Mouse (Mus musculus) spleen, adult 2 months (tissue): ENCODE results near the gene Clnk.

Source experiments
- CTCF ChIP-seq: fragments of 200-500 bp; IDR thresholded peaks from 2 replicates; pipeline ENCODE4 v1.5.1; 2011; ENCODE audit warnings: mild to moderate bottlenecking, inconsistent platforms; ENCODE audit not compliant: insufficient read depth, insufficient read length, insufficient replicate concordance; ENCODE audit errors: extremely low read depth
- POLR2A ChIP-seq: fragments of 200-500 bp; IDR thresholded peaks from 2 replicates; pipeline ENCODE4 v1.6.1; 2011; ENCODE audit warnings: low read depth, low read length, inconsistent platforms

DNA sequence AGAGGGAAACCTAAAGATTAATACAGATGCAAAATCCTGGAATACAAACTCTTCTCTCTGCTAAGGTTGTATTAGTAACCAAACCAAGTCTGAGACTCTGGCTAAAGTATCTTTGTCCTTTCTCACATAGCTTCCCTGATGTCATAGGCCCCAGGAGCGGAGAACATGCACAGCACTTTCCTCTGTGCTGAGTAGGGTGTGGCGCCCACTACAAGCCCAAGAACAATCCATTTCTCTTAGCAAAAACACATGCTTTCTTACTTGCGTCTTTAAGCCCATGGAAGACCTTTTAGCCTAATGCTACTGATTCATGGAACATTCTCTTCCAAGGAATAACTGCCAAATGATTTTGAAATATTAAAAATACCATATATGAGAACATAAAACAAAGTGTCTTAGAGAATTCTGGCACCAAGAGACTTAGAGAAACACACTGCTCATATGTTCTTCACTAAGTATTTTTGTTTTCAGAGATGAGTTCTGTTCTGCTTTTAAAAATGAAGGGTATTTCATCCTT lies 28.0 kb upstream of the Clnk start:
- TF ChIP-seq POLR2A: no peak
- no peak for TF ChIP-seq CTCF
